Mouse (Mus musculus) heart, postnatal 14 days (tissue): ENCODE measurements at regions not wholly inside any gene's neighbourhood (a gene's known extent, or its start where the extent isn't known, plus 50 kb on each side); places are given as distances from the start of the nearest gene placed in this dataset.

ENCODE experiments used
- DNase-seq, 2 experiments: peaks; one replicate each; pipeline ENCODE4 v3.0.0; 2021 to 2022
- intact Hi-C: fragments of 180-260 bp; cut with DNase I; formaldehyde crosslinking; loops from one replicate; pipeline ENCODE4 v1.15.1; 2025

DNA sequence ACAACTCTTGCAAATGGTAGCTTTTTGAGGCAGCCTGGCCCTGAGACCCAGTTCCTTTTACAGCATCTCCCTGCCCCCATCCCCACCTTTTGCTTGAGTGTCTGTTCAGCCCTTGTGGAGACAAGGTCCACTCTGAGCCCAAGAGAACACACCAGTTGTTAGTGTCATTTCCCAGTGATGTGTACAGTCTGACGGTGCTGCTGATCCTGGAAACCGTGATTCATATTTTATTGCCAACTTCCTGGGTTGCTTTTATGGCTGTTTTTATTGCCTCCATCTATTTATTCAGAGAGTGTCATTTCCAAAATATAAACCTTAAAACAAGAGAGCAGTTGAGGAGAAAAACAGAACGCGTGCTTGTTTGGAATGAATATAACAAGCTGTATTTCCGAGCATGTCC, 309.6 kb upstream of the Isl1 start:
- DNase-seq = no peak
- intact Hi-C loops = no loop called here

GRCm38 (mm10) chr13:116596346-116596745, 286.9 kb upstream of the Isl1 start:
- DNase-seq = no peak
- intact Hi-C loops = no loop called here

GRCm38 (mm10) chr13:116595512-116595911, 286.0 kb upstream of the Isl1 start:
- DNase-seq = no peak
- intact Hi-C loops = no loop called here

DNA sequence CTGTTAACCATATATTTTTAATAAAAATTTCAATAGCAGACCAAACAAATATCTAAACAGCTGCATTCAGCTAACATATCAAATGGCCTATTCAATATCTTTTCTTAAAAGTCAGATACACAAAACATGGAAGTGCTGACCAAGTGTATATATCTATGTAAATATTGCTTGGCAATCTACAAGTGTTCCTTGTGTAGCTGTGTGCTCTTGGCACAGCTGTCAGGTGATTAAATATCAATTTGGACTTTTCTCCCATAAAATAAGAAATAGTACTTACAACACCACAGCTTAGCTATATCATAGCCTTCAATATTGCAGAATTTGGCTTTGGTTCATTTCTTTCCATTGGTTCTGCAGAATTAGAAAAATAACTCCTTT, 266.5 kb upstream of the Isl1 start:
- DNase-seq = no peak
- intact Hi-C loops = no loop called here

DNA sequence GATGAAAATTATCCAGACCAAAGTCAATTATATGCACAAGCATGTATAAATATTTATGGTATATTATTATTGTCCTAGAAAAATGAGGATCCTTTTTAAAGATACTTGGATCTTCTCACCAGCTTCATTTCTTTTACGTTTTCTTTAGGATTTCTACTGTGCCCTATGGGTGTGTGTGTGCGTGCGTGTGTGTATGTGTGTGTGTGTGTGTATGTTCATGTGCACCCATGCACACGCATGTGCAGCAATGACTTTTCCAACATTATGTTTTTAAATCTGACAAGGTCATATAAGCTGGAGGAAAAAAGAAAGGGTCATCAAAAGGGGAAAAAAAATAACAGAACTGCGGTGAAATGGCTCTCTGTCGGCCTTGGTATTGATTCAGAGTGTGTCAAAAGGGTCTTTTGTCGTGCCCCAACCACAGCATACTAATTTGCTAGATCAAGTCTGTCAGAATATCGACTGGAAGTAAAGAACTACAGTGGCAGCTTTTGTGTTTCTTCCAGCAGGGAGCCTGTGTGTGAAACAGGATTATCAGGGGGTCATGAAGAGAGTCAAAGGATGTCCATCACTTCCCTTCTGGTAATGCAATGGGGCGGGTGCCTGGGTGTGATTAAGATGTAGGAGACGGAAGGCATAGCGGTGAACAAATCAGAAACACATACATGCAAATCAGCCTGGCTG, 265.9 kb upstream of the Isl1 start:
- no peak for DNase-seq
- intact Hi-C loops = no loop called here

DNA sequence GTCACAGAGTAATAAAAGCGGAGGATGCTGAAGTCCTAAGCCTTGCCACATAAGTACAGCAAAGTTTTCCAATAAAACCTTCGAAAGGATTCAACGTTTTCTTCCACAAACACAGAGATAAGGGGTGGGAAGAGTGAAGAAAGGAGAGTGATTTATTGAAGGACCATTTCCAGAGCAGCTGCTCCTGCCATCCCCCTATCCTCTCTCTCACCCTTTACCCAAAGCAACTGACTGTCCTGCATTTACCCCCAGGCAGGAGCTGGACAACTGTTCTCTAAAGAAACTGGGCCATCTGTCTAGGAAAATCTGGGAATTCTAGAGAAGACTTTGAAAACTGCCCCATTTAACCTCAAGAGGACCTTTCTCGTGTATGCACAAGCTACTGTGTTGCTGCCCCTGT, 245.6 kb upstream of the Isl1 start:
- intact Hi-C loops = no loop called here
- no peak for DNase-seq

- intact Hi-C loops = no loop called here
Measured at GRCm38 (mm10) chr13:116535211-116535610, 225.7 kb upstream of the Isl1 start.

GRCm38 (mm10) chr13:116533163-116533562, 223.7 kb upstream of the Isl1 start:
- intact Hi-C loops = no loop called here
- no peak for DNase-seq

More at GRCm38 (mm10) chr13:116535211-116535610, 225.7 kb upstream of the Isl1 start:
- no peak for DNase-seq

DNA sequence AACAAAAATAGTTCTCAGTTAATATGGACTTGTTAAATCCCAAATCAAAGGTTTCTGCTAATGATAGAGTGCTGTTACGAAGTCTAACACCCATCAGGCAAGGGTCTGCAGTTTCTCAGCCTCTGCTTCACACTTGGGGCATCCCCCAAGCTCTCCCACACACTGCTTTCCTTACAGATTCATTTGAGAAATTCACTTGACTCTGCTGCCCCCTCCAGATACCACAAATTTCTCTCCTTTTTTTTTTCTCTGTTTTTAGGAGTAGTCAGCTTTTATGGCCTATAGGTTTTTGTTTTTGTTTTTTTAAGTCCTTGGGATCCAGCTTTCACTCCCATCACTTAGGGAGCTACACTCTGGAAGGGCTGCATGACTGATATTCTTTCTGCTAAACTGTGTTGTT, 218.8 kb upstream of the Isl1 start:
- intact Hi-C loops = no loop called here
- DNase-seq = no peak

DNA sequence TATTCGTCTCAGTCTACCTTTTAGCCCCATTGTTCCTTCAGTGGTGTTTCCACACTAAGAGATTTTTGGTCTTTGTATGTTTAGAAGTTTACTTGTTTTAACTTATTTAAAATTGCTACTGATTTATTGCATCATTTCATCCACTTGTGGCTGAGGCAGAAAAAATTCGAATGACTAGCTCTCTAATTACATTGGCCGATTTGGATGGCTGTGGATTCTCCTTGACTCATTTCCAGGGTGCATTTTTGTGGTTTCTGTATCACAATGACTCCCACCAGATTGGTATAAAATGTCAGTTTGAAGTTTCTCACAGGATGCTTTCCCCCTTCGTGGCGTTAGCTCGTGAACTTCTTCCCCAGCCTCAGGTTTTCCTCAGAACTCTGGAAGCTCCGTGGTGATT, 217.5 kb upstream of the Isl1 start:
- intact Hi-C loops = no loop called here
- no peak for DNase-seq

DNA sequence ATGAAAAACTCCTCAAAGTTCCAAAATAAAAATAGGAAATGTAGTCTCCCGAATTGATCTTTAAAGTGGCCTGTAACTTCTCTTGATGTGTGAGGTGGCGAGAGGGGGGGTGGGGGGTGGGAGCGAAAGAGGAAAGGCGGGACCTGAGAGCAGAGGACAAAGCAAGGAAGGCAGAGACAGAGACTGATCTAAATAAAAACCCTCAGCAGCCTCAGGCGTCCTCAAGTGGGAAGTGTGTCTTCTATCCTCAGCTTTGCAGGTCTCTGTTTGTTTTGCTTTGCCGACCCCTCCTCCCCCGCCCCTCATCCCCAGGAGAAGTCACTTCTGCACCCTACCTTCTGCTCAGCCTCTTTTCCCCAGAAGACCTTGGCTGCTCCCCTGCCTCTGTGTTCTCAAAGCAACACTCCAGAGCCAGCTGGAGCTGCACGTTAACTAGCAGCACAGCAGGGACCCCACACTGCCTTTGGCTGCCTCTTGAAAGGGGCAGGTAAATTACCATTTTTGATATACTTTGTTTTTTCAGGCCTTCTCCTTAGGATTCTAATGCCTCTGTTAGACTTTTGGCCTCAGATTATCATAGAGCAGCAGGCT, 214.3 kb upstream of the Isl1 start:
- intact Hi-C loops = no loop called here
- DNase-seq = no peak

GRCm38 (mm10) chr13:116514640-116515311, 205.3 kb upstream of the Isl1 start:
- intact Hi-C loops = no loop called here
- no peak for DNase-seq

- DNase-seq = no peak
- intact Hi-C loops = no loop called here
Measured at GRCm38 (mm10) chr13:116514256-116514639, 204.8 kb upstream of the Isl1 start.

GRCm38 (mm10) chr13:116512398-116512797, 202.9 kb upstream of the Isl1 start:
- intact Hi-C loops = no loop called here
- no peak for DNase-seq

GRCm38 (mm10) chr13:116508213-116508811, 198.8 kb upstream of the Isl1 start:
- intact Hi-C loops = no loop called here
- DNase-seq = no peak

- intact Hi-C loops = no loop called here
- DNase-seq = no peak
Measured at GRCm38 (mm10) chr13:116497659-116498414, 188.3 kb upstream of the Isl1 start.

- DNase-seq = no peak
- intact Hi-C loops = no loop called here
Measured at GRCm38 (mm10) chr13:116495641-116496040, 186.2 kb upstream of the Isl1 start.

- DNase-seq = no peak
- intact Hi-C loops = no loop called here
Measured at GRCm38 (mm10) chr13:116489420-116489819, 179.9 kb upstream of the Isl1 start.

DNA sequence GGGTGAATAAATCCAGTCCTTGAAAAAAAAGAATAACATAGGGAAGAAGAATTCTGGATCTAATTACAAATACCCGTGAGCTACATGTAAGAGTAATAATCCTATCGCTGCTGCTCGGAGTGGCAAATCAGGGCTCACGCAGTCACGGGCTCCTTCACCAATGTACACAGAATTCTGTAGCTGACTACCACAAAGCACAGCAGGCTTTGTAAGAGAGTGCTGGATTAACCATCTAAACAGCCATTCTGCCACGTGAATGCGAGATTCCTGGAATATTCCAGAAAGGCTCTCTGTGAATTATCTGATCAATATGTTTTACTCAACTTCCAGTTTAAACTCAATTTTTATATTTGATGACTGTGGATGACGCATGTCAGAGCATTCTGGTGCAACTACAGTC, 165.1 kb upstream of the Isl1 start:
- intact Hi-C loops = no loop called here
- no peak for DNase-seq

DNA sequence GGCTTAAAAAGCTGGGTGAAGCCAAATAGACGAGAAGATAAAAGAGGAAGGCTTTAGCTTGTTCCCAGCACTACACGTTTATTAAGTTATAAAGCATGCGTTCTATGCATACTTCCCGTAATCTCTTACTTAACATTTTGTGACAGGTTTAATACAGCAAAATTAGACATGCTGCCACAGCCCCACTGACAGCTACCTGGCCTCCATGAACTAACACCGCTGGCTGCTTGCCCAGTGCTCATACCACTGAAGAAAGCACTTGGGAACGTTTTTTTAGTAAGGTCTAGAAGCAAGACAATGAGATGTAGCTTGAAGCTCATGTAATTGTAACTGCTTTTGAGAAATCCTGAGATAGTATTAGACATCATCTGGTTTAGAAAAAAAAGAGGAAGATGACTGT, 152.3 kb upstream of the Isl1 start:
- intact Hi-C loops = no loop called here
- DNase-seq = peak; percentile 12 to 22
